Comparison of ENCODE assay signal across 23 mouse cellular contexts in genomic region chr2:68463801-68464200, GRCm38 (mm10). TPM values are rescaled to one million over a fixed set of nuclear protein-coding genes. Genes with fewer than 3 reads are reported as not detected.
A peak's percentile ranks its signal among the peaks of the same experiment; 100 is the strongest.
DNase-seq lines count a peak whose midpoint lies in the region; ATAC-seq and TF ChIP-seq lines count a peak whose summit lies in the region.
"Had no signal": no experiment of that assay in that cellular context is flagged by ENCODE, and none has a peak within 500 bp of the region (broad histone marks: within the 10 kb centered on the region; RNA-seq: fewer than 3 reads in every experiment).

No protein-coding gene starts in this region.

- peak; percentile 63 to 81 for DNase-seq in adrenal gland, adult (ENCODE audit: inconsistent age in 2 of 2, low spot score in 1 of 2)
- DNase-seq in adrenal gland, postnatal 25 days, result no peak
- DNase-seq in heart, adult 11 months, result peak; percentile 77
- DNase-seq in heart, adult 18-20 months, result no peak
- no peak for DNase-seq in heart, postnatal 0 days (ENCODE audit: low spot score)
- DNase-seq in heart, postnatal 25 days (ENCODE audit: low spot score), result no peak
- peak; percentile 18 to 45 for DNase-seq in adrenal gland, postnatal 36 days
- DNase-seq in cerebellum, adult 8-10 months, result no peak
- DNase-seq: cerebellum, adult 11-12 months; cerebellum, adult 9-10 months; cerebellum, postnatal 25 days; forebrain, postnatal 0 days; gastrocnemius, postnatal 25 days; heart, postnatal 10 days; kidney, adult 2 months had no signal

- no peak overlapping the region for H3K9ac ChIP-seq in heart, postnatal 0 days (replicated peaks; ENCODE audit: low read depth, low read length)
- H3K9ac ChIP-seq: embryonic facial prominence, embryonic 12.5 days; embryonic facial prominence, embryonic 15.5 days; forebrain, postnatal 0 days; heart, embryonic 13.5 days; hindbrain, embryonic 12.5 days; hindbrain, embryonic 15.5 days had no signal

- H3K4me3 ChIP-seq in heart, postnatal 0 days (ENCODE audit: low read depth, low read length), result no peak overlapping the region
- H3K4me3 ChIP-seq: embryonic facial prominence, embryonic 12.5 days; embryonic facial prominence, embryonic 15.5 days; heart, embryonic 13.5 days; hindbrain, embryonic 12.5 days; hindbrain, embryonic 15.5 days had no signal

- intact Hi-C loops in heart, postnatal 25 days (cut with DNase I), result loop anchor here (2.0 kb wide), 2 partner anchors 25 to 33 kb away; no protein-coding TSS in a partner anchor

- 59% methylated on average over 4 of the region's 4 CpGs for WGBS in heart, postnatal 0 days

- no peak for TF ChIP-seq EP300 in heart, postnatal 0 days (IDR thresholded peaks at IDR 0.05; ENCODE audit: low read depth)

- no peaks in the 10 kb centered on the region for H3K27me3 ChIP-seq in heart, postnatal 0 days (ENCODE audit: control insufficient read depth, insufficient read depth, low read length)
- H3K27me3 ChIP-seq: embryonic facial prominence, embryonic 12.5 days; embryonic facial prominence, embryonic 15.5 days; heart, embryonic 13.5 days; hindbrain, embryonic 12.5 days; hindbrain, embryonic 15.5 days had no signal

- H3K27ac ChIP-seq in heart, postnatal 0 days (ENCODE audit: low read depth), result peak overlapping the region; percentile 1; the same call in 1 of the 2 replicates
- H3K27ac ChIP-seq: embryonic facial prominence, embryonic 12.5 days; embryonic facial prominence, embryonic 15.5 days; hindbrain, embryonic 12.5 days; hindbrain, embryonic 15.5 days had no signal

- peaks cover 48% of the 10 kb centered on the region for H3K4me1 ChIP-seq in heart, postnatal 0 days (ENCODE audit: control insufficient read depth, insufficient read depth)

- TF ChIP-seq CTCF in heart, postnatal 0 days (IDR thresholded peaks at IDR 0.05; ENCODE audit: low read depth), result no peak

- H3K4me2 ChIP-seq in heart, postnatal 0 days (ENCODE audit: low read depth, low read length), result no peak overlapping the region
- H3K4me2 ChIP-seq: embryonic facial prominence, embryonic 12.5 days; embryonic facial prominence, embryonic 15.5 days; heart, embryonic 13.5 days; hindbrain, embryonic 12.5 days; hindbrain, embryonic 15.5 days had no signal

- H3K9me3 ChIP-seq in heart, postnatal 0 days (replicated peaks; ENCODE audit: control insufficient read depth, low read length), result no peaks in the 10 kb centered on the region
- H3K9me3 ChIP-seq: embryonic facial prominence, embryonic 12.5 days; embryonic facial prominence, embryonic 15.5 days; heart, embryonic 13.5 days; hindbrain, embryonic 12.5 days; hindbrain, embryonic 15.5 days had no signal

- no peak for ATAC-seq in heart, postnatal 0 days (ENCODE audit: insufficient read depth, low read depth)
- ATAC-seq: activated CD4-positive, CD25-positive, alpha-beta regulatory T cell, adult 4 months; forebrain, embryonic 14.5 days; forebrain, postnatal 0 days; intestine, postnatal 0 days had no signal

- H3K36me3 ChIP-seq in heart, postnatal 0 days (replicated peaks; ENCODE audit: control insufficient read depth, insufficient read depth, low read length), result peaks cover 21% of the 10 kb centered on the region
- H3K36me3 ChIP-seq: embryonic facial prominence, embryonic 12.5 days; embryonic facial prominence, embryonic 15.5 days; hindbrain, embryonic 15.5 days had no signal

RNA-seq across cellular contexts. Expression of gene Stk39, which starts 8.3 kb away (rescaled TPM):
- 68.8 and 69.7 TPM in 2 replicates for total RNA-seq in adrenal gland, postnatal 25 days (2021)
- total RNA-seq in heart, adult 18-20 months (2021), result 10 to 100 TPM; 88.1 to 97.1 TPM
- total RNA-seq in heart, postnatal 0 days (2014; rRNA removed; ENCODE audit: low replicate concordance), result 81.8 and 84.5 TPM in 2 replicates
- polyA plus RNA-seq in heart, postnatal 0 days (2015; fragmentation: Nextera tagmentation; extraction: Ambion mirVana), result 83.9 and 93.2 TPM in 2 replicates
- 10 to 100 TPM; 81.3 to 83.2 TPM for total RNA-seq in heart, postnatal 25 days (2021)
- total RNA-seq in adrenal gland, postnatal 36 days (2021), result 10 to 100 TPM; 63.8 to 79.7 TPM

Comparison
In these comparisons a context has a peak if more than half of its experiments do, and no peak if none do; other contexts are left out.
1. DNase-seq: peak in adrenal gland, adult (2 of 2), heart, adult 11 months (single experiment) and adrenal gland, postnatal 36 days (2 of 2); none in adrenal gland, postnatal 25 days (single experiment), heart, adult 18-20 months (0 of 2), heart, postnatal 0 days (single experiment), heart, postnatal 25 days (single experiment) and cerebellum, adult 8-10 months (single experiment).